Mouse (Mus musculus): Measurements from ENCODE around the gene A730015C16Rik. TPM values are rescaled to one million over a fixed set of nuclear protein-coding genes. Genes with fewer than 3 reads are reported as not detected.
A peak's percentile ranks its signal among the peaks of the same experiment; 100 is the strongest.

The A730015C16Rik gene
- polyA plus RNA-seq, 1 experiment: not detected

- Histone ChIP-seq H3K27ac (ENCODE audit: control insufficient read depth, insufficient read depth, low read depth, low read length, poor library complexity) (no peak overlapping the region), H3K4me3 (replicated peaks; ENCODE audit: control insufficient read depth, low read depth, low read length) (no peak overlapping the region), H3K4me1 (ENCODE audit: control insufficient read depth, insufficient read depth, low read length) (no peaks in the 10 kb centered on the region; the same call in 1 of the 2 replicates)
- WGBS: 69% methylated on average over 7 of the region's 7 CpGs
- TF ChIP-seq CTCF (IDR thresholded peaks at IDR 0.05; ENCODE audit: control insufficient read depth, insufficient read depth, low read length) (no peak), POLR2A (IDR thresholded peaks at IDR 0.05; ENCODE audit: borderline replicate concordance, control insufficient read depth, low read depth, low read length) (no peak)
Measured at GRCm38 (mm10) chr4:108866806-108867205, 18.4 kb upstream of the A730015C16Rik start.

GRCm38 (mm10) chr4:108847715-108848504 is 509 bp downstream of the A730015C16Rik start, which contains the start of gene Kti12:
Gene Kti12 (plus strand): TSS chr4:108847785.
- peak within 1 kb of the TSS; percentile 100 for H3K4me3 ChIP-seq (replicated peaks; ENCODE audit: control insufficient read depth, low read depth, low read length)
- H3K27ac ChIP-seq (ENCODE audit: control insufficient read depth, insufficient read depth, low read depth, low read length, poor library complexity): peak within 1 kb of the TSS; percentile 92
- TF ChIP-seq CTCF (IDR thresholded peaks at IDR 0.05; ENCODE audit: control insufficient read depth, insufficient read depth, low read length) (no peak), POLR2A (IDR thresholded peaks at IDR 0.05; ENCODE audit: borderline replicate concordance, control insufficient read depth, low read depth, low read length) (peak; percentile 53; the same call in 1 of the 2 replicates)
- under 1% methylated on average over 77 of the region's 77 CpGs for WGBS
- H3K4me1 ChIP-seq (ENCODE audit: control insufficient read depth, insufficient read depth, low read length): no peaks in the 10 kb centered on the region

GRCm38 (mm10) chr4:108845824-108846569 is 2.4 kb downstream of the A730015C16Rik start:
- TF ChIP-seq CTCF (IDR thresholded peaks at IDR 0.05; ENCODE audit: control insufficient read depth, insufficient read depth, low read length) (no peak), POLR2A (IDR thresholded peaks at IDR 0.05; ENCODE audit: borderline replicate concordance, control insufficient read depth, low read depth, low read length) (no peak)
- H3K27ac ChIP-seq (ENCODE audit: control insufficient read depth, insufficient read depth, low read depth, low read length, poor library complexity): no peak overlapping the region
- H3K4me3 ChIP-seq (replicated peaks; ENCODE audit: control insufficient read depth, low read depth, low read length): no peak overlapping the region
- H3K4me1 ChIP-seq (ENCODE audit: control insufficient read depth, insufficient read depth, low read length): no peaks in the 10 kb centered on the region
- whole genome bisulfite sequencing: 87% methylated on average over 5 of the region's 5 CpGs

GRCm38 (mm10) chr4:108843336-108843735 is 5.1 kb downstream of the A730015C16Rik start:
- no peak overlapping the region for H3K4me3 ChIP-seq (replicated peaks; ENCODE audit: control insufficient read depth, low read depth, low read length)
- TF ChIP-seq CTCF (IDR thresholded peaks at IDR 0.05; ENCODE audit: control insufficient read depth, insufficient read depth, low read length) (no peak), POLR2A (IDR thresholded peaks at IDR 0.05; ENCODE audit: borderline replicate concordance, control insufficient read depth, low read depth, low read length) (no peak)
- H3K4me1 ChIP-seq (ENCODE audit: control insufficient read depth, insufficient read depth, low read length): no peaks in the 10 kb centered on the region
- no peak overlapping the region for H3K27ac ChIP-seq (ENCODE audit: control insufficient read depth, insufficient read depth, low read depth, low read length, poor library complexity)

GRCm38 (mm10) chr4:108841920-108842578 is 6.4 kb downstream of the A730015C16Rik start:
- 85% methylated on average over 7 of the region's 7 CpGs for WGBS
- TF ChIP-seq CTCF (IDR thresholded peaks at IDR 0.05; ENCODE audit: control insufficient read depth, insufficient read depth, low read length) (no peak), POLR2A (IDR thresholded peaks at IDR 0.05; ENCODE audit: borderline replicate concordance, control insufficient read depth, low read depth, low read length) (no peak)
- no peaks in the 10 kb centered on the region for H3K4me1 ChIP-seq (ENCODE audit: control insufficient read depth, insufficient read depth, low read length)
- no peak overlapping the region for H3K4me3 ChIP-seq (replicated peaks; ENCODE audit: control insufficient read depth, low read depth, low read length)
- no peak overlapping the region for H3K27ac ChIP-seq (ENCODE audit: control insufficient read depth, insufficient read depth, low read depth, low read length, poor library complexity)

- no peak overlapping the region for H3K27ac ChIP-seq (ENCODE audit: control insufficient read depth, insufficient read depth, low read depth, low read length, poor library complexity)
- no peak overlapping the region for H3K4me3 ChIP-seq (replicated peaks; ENCODE audit: control insufficient read depth, low read depth, low read length)
- H3K4me1 ChIP-seq (ENCODE audit: control insufficient read depth, insufficient read depth, low read length): no peaks in the 10 kb centered on the region
- 94% methylated on average over 4 of the region's 4 CpGs for WGBS
- TF ChIP-seq CTCF (IDR thresholded peaks at IDR 0.05; ENCODE audit: control insufficient read depth, insufficient read depth, low read length): no peak
- TF ChIP-seq POLR2A (IDR thresholded peaks at IDR 0.05; ENCODE audit: borderline replicate concordance, control insufficient read depth, low read depth, low read length): no peak
Measured at GRCm38 (mm10) chr4:108838031-108838430, 10.4 kb downstream of the A730015C16Rik start.

GRCm38 (mm10) chr4:108835496-108835895 is 12.9 kb downstream of the A730015C16Rik start:
- no peak for TF ChIP-seq CTCF (IDR thresholded peaks at IDR 0.05; ENCODE audit: control insufficient read depth, insufficient read depth, low read length)
- no peak for TF ChIP-seq POLR2A (IDR thresholded peaks at IDR 0.05; ENCODE audit: borderline replicate concordance, control insufficient read depth, low read depth, low read length)
- 60% methylated on average over 3 of the region's 3 CpGs for WGBS
- no peaks in the 10 kb centered on the region for H3K4me1 ChIP-seq (ENCODE audit: control insufficient read depth, insufficient read depth, low read length)
- peak overlapping the region; percentile 20 for H3K4me3 ChIP-seq (replicated peaks; ENCODE audit: control insufficient read depth, low read depth, low read length)
- no peak overlapping the region for H3K27ac ChIP-seq (ENCODE audit: control insufficient read depth, insufficient read depth, low read depth, low read length, poor library complexity)

GRCm38 (mm10) chr4:108834971-108835311 is 13.5 kb downstream of the A730015C16Rik start:
- TF ChIP-seq POLR2A (IDR thresholded peaks at IDR 0.05; ENCODE audit: borderline replicate concordance, control insufficient read depth, low read depth, low read length) (no peak), CTCF (IDR thresholded peaks at IDR 0.05; ENCODE audit: control insufficient read depth, insufficient read depth, low read length) (no peak)
- Histone ChIP-seq H3K4me1 (ENCODE audit: control insufficient read depth, insufficient read depth, low read length) (no peaks in the 10 kb centered on the region), H3K4me3 (replicated peaks; ENCODE audit: control insufficient read depth, low read depth, low read length) (peak overlapping the region; percentile 83), H3K27ac (ENCODE audit: control insufficient read depth, insufficient read depth, low read depth, low read length, poor library complexity) (no peak overlapping the region)
- WGBS: 1% methylated on average over 15 of the region's 15 CpGs
